Mouse (Mus musculus) thymus, postnatal 36 days (tissue): ENCODE data around the gene Mybl2.
A peak's percentile ranks its signal among the peaks of the same experiment; 100 is the strongest.

Experiments used
- DNase-seq, 2 experiments: peaks; one replicate each; pipeline ENCODE4 v3.0.0; 2022; ENCODE audit warnings: mixed read lengths in 2 of 2

Mybl2 gene

DNA sequence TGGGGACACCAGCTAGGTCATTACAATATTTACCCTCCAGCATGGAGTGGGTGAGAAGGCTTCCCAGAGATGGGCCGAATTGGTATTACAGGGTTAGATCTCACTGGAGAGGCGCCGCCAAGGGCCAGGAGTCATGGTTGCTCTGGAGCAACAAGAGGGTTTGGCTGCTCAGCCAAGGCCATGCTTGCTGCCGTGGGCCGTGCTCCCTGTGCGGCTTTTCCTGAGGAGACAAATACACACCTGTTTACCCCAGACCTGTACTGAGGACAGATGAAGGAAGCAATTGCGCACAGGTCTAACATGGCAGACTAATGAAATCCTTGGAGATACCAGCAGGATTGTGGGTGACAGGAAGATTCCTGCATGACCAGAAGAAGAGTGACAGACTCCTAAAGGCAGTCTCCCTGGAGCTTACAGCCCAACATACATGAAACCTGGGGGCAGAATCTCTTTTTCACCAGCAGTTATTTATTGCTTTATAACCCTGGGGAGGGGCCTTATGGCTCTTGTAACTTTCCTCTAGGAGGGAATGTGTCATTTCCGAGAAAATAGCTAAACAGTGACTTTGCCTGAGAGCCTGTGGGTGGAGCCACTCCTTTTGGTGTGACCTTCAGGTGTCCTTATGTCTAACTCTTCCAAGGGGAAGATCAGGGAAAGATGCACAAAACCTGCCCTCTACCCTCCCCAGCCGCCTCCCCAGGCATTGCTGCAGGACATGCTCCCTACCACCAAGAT lies 18.7 kb downstream of the Mybl2 start:
- no peak for DNase-seq

DNA sequence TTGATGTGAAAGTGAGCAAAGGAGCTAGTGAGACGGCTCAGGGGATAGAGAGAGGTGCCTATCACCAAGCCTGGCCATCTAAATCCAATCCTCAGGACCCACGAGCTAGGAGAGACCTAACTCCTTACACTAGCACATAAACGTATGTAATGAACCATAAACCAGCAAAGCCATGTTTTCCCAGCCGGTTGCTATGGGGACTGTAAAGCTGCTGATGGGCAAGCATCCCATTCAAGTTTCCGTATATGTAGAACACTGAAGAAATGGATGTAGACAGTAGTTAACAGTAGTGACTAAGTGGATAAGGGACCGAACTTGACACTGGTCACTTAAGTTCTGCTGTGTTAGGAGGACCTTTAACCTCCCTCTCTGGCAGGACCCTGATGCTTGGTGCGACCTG lies 19.5 kb downstream of the Mybl2 start:
- no peak for DNase-seq

DNA sequence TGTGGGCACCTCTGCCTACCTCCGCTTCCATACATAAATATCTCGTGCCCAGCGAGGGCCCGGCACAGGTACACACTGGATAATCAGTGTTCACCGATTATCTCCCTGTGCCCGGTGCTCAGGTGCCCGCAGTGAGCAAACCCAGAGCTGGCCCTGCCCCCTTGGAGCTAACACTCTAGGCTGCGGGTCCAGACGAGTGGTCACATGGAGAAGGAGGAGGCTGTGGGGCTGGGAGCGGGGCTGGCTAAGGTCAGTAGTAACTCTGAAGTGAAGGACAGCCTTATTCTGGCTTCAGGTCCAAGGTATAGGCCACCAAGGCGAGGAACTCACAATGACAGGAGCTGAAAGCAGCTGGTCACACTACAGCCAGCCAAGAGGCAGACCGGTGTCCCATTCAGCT lies 20.3 kb downstream of the Mybl2 start:
- DNase-seq: no peak

DNA sequence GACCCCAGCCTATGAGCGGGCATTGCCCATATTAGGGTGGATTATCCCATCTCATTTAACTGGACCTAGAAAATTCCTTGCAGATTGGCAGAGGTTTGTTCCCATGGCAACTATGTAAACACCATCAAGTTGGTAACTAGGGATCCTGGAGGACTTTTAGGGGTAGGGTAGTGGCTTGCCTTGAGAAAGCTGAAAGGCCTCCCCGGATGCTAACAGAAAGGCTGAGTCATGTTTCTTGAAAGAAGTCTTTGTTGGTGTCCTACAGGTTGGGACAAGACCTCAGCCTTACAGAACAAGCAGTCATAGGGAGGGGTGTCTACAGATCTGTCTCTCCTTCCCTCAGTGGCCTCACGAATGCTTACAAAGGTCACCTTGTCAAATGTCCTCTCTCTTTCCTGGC lies 20.7 kb downstream of the Mybl2 start:
- no peak for DNase-seq

DNA sequence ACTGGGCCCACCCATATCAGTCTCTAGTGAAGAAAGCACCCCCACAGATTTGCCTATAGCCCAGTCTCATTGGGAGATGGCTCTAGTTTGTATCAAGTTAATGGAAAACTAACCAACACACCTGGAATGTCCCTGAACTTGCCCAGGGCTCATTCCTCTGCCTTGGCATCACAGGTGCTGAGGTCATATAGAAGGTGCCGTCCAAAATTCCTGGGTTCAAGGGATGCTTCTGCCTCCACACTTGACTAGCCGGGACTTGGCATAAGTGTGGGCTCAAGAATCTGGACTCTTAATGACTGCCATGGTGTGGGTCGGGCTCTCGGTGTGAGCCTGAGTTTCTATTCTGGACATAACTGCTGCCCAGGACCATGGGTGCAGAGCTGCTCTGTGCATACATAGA lies 24.6 kb downstream of the Mybl2 start:
- DNase-seq: no peak

DNA sequence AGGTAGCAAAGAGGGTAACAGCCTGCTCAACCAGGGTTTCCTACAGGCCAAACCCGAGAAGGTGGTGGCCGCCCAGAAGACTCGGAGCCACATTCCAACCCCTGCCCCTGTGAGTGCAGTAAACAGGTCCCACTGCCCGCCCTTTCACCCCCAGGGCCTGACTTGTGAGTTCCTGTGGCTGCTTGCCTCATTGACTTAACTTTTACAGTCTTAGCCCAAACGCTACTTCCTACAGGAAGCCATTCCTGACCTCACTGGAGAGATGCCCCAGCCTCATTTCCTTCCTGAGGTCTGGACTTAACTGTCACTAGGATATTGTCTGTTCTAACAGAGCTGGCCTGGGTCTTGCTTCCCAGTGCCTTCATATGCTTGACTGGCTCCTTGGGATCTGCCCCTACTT lies 28.1 kb downstream of the Mybl2 start:
- DNase-seq: no peak

DNA sequence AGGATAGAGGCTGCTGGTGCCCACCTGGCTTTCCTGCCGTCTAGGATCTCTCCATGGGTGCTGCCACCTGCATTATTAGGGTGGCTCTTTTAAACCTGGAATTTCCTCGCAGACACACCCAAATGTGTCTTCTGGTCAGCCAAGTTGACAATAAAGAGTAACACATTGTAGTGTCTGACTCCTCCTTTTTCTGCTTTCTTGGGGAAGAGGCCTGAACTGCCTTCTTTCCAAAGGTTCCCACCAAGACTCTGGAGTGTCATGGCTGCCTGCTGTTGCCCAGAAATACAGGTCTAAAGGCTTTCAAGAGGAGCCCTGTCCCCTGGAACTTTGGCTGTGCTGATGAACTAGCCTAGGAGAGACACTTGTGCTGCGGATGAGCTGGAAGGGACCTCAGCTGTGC lies 30.0 kb downstream of the Mybl2 start:
- no peak for DNase-seq

DNA sequence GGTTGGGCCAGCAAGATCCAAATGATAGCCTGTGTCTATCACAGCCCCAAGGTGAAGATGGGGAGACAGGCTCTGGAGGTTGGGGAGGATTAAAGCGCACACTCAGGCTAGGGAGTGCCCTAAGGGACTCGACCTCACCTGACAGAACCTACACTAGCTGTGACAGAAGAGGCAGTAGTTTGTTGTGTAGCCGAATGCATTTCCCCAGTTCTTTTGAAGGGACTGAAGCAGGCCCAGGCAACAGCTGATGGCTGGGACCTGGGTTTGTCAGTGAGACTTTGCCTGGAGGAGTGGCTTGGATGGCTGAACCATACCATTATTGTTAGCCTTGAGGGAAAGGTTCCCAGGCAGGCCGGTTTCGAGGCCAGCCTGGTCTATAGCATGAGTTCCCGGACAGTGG lies 30.6 kb downstream of the Mybl2 start:
- DNase-seq: no peak

DNA sequence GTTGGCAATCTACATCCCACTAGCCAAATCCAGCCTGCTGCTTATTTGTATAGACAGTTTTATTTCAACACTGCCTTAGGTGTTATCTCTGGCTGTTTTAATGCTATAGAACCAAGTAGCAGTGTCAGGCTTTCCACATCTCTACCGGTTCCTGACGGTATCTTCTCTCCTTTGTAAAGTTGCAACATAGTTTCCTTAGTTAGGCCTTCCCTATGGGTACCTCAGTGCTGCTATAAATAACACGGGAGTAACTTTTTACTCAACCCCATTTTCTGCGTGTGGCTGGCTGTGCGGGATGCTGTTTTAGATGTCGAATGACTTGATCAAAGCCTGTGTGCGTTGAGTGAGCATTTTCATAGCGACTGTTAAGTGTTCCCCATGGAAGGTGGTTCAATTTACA lies 32.1 kb downstream of the Mybl2 start:
- DNase-seq: no peak

DNA sequence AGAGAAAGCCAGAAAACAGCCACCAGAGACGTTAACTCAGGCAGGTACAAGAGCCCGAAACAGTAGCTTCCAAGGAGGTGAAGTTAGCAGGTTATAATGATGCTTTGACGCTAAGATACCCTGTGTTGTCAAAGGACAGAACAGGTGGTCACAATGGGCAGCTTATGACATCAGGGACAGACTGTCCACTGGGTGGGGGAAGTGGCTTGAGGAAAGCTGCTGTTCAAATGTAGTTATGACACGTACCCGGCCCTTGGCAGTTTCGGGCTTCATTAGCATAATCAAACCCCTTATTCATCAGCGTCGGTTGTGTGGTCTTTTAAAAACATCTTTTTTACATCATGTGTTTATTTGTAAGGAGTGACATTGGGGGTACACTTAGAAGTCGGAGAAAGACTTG lies 33.2 kb downstream of the Mybl2 start, which contains the start of gene Gtsf1l:
Gene Gtsf1l, minus strand, starts transcription at position 128 of the 400 bp plus-strand sequence.
- no peak for DNase-seq

DNA sequence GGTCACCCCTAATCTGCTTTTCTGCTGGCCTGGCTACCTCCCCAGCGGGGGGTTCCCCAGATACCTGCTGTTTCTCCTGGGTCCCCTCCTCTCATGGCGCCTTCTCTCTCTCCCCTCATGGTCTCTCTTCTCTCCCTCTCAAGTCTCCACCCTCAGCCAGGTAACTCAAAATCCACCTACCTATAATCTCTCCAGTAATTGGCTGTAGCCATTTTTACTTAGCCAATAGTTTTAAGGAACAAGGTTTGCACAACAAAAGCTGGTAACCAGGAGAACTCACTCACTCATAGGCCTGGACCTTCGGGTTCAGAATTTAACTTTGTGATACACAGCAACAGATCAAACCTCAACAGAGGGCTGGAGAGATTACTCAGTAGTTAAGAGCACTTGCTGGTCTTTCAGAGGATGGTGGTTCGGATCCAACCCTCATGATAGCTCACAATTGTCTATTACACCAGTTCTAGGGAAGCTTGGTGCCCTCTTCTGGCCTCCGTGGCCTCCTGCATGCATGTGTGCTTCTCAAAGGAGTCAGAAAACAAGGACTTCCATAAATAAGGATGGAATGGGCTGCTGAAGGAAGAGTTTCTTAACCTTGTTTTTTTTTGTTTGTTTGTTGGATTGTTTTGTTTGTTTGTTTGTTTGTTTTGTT lies 35.1 kb downstream of the Mybl2 start:
- peak in 1 of 2 experiments; percentile 12 for DNase-seq

DNA sequence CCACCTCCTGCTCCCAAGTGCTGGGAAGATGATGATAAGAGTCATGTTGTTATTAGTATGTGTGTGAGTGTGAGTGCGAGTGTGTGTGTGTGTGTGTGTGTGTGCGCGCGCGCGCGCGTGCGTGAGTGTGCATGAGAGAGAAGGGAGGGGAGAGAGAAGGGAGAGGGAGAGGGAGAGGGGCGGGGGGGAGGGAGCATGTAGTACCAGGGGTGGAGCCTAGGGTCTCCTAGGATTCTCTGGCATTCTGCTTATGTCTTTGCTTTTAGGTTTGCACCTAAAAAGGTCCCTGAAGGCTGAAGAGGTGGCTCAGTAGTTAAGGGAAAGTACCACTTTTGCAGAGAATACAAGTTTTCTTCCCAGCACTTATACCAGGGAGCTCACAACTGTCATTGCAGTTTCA lies 40.4 kb downstream of the Mybl2 start:
- DNase-seq: no peak

DNA sequence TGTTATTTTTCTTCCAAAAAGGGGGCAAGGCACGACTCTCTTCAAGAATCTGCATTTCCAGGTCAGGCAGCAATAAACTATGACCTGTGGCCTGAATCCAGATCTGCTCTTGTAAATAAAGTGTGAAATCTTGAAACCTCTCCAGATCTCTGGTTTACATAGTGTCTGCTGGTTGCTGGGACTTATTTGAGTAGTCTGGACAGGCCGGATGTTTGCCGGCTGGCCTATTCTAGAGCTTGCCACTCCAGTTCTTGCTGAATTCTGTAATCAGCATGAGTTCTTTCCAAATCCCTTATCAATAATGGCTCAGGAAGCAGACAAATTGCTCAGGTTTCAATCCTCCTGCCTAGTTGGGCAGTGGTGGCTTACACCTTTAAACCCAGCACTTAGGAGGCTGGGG lies 41.3 kb downstream of the Mybl2 start:
- no peak for DNase-seq

DNA sequence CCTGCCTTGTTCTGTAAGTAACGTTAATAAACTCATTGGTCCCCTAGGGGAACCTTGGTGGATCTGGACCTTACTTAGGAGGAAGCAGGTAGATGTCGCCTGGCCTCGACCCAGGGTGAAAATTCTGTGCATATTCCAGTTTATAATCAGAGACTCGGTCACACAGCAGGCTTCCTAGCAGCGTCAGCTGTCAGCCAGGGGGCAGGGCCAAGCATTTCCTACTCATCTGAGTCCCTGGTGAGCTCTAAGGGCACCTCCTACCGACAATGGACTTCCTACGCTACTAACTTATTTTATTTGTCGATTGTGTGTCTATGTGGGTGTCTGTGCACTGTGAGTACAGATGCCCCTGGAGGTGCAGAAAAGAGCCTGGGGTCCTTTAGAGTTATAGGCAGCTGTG lies 45.4 kb downstream of the Mybl2 start:
- peak in 1 of 2 experiments; percentile 32 for DNase-seq

DNA sequence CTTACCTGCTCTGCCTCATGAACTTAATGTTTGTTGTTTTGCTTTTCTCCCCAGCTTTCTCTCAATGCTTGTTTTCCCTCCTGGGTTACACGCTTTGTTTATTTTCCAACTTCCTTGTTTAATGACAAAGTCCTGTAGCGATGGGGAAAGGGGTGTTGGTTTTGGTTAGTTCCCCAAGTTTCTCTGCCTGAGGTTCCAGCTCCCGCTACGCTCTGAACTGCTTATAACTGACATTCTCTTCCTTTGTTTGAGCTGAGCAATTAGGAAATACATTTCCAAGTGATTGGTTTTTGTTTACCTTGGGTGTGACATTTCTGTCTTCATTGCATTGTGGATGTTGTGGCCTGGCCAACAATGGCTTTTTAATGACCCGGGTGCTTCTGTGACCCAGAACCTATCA lies 46.1 kb downstream of the Mybl2 start:
- no peak for DNase-seq

DNA sequence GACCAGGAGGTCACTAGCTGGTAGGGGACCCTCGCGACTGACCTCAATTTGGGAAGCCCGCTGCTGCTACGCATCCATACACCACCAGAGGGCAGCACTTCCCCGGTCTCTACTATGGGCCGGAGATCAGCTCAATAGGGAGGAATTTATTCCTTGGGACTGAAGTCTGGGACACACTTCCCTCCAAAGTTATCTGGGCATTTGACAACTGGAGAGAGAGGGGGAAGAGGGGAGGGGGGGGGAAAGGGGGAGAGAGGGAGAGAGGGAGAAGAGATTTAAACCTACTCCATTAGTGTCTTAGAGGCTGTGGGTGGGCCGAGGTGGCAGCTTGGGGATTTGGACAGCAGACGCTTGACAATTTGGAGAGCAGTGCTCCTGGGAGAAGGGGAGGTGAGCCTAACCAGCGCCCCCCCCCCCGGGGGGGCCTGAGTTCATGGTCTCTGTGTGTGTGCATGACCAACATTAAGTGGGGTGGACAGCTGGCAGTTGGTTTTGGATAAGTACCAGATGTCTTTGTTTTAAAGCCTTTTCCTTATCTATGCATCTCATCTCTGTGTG lies 47.2 kb downstream of the Mybl2 start:
- DNase-seq: peak; percentile 71 to 75

DNA sequence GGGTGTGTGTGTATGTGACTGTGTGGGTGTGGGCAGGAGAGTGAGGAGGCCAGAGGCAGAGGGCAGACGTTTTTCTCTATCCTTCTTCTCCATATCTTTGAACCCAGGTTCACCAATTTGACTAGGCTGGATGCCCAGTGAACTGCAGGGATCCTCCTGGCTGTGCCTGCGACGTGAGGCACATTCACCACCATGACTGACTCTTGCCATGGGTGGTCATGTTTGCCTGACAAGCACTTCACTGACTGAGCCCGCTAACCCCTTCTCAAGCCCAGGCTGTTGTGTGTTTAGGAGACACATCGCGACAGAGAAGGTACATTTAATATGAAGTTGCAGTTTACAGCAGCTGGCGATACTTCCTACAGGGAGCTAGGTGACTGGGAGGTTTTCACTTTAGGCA lies 47.7 kb downstream of the Mybl2 start:
- DNase-seq: peak in 1 of 2 experiments; percentile 29

DNA sequence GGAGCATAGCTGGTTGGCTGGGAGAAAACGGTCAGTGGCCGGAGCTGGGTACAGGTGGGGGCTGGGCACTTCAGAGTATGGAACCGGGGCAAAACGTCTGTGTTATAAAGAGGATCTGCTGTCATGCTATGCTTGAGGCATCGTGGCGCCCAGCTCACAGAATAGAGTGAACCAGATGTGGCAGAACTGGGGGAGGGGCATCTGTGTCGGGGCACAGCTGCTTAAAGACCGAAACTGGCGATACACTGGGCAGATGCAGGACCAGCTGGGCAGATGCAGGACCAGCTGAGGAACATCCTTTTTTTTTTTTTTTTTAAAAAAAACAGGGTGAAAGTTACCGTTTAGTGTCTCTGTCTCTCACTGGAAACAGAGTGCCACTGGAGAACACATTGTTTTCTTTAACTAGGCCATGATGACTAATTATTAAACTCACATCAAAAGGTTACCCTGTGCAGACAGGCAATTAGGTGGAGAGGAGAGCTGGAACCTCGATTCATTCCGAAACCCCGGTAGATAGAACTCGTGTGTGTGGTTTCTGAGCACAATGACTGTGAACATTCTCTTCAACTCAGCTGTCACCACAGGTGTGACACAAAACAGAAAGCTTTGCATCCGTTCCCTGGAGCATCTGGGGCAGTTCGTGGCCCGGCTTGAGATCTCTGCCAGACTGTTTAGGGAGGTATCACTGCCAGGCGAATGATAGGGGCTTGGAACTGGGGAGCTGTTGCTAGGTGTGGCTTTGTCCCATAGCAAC lies 48.6 kb downstream of the Mybl2 start:
- DNase-seq: peak; percentile 56 to 76

DNA sequence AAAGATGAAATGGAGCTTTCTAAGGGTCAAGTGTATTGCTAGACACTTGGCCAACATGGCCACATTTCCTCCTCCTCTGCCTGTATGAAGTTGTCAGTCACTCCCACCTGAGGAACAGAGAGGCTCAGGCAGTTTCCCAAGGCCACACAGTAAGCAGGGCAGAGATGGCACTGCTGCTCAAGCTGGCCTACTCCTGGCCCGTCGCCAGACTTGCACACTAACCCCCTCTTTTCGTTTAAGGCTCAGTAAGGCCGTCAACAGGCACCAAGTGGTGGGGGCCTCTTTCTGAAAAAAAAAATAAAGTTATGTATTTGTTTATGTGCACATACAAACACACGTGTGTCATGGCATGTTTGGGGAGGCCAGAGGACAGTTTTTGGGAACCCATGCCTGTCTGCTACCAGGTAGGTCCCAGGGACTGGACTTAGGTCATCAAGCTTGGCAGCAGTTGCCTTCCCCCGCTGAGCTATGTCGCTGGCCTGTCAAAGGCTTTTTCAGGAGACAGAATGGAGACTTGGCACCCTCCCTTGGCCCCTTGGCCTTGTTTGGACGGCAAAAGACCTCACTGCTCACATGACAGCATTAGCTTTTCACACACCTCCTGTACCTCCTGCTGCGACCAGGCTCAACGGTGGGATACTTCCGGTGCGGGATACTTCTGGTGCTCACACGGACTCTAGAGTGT lies 49.7 kb downstream of the Mybl2 start:
- no peak for DNase-seq

DNA sequence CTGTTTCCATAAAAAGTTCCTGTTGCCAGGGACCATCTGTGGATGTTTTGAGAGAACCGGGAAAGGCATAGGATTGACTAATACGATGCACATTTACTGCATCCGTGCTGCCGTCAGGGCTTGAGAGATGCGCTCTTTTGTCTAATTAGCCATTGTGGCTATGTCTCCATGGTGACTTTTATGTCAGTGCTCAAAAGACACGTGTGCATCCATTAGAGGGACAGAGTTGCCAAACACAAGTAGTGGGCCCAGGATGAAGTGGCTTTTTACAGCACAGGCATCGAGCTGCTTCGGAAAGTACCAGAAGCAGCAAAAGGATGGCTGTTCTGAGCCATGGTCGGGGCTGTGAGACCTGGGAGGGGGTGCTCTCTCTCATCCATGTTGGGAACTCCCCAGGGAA lies 53.9 kb downstream of the Mybl2 start:
- no peak for DNase-seq

DNA sequence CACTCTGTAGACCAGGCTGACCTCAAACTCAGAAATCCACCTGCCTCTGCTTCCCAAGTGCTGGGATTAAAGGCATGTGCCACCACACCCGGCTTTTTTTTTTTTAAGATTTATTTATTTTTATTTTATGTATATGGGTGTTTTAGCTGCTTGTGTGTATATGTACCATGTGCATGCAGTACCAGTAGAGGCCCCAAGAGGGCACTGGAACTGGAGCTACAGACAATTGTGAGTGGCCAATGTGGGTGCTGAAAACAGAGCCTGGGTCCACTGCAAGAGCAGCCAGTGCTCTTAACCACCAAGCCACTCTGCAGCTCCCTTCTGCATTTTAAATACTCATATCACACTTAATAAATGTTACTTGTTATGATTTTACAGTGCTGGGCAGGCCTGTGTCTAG lies 56.2 kb downstream of the Mybl2 start:
- DNase-seq: no peak

DNA sequence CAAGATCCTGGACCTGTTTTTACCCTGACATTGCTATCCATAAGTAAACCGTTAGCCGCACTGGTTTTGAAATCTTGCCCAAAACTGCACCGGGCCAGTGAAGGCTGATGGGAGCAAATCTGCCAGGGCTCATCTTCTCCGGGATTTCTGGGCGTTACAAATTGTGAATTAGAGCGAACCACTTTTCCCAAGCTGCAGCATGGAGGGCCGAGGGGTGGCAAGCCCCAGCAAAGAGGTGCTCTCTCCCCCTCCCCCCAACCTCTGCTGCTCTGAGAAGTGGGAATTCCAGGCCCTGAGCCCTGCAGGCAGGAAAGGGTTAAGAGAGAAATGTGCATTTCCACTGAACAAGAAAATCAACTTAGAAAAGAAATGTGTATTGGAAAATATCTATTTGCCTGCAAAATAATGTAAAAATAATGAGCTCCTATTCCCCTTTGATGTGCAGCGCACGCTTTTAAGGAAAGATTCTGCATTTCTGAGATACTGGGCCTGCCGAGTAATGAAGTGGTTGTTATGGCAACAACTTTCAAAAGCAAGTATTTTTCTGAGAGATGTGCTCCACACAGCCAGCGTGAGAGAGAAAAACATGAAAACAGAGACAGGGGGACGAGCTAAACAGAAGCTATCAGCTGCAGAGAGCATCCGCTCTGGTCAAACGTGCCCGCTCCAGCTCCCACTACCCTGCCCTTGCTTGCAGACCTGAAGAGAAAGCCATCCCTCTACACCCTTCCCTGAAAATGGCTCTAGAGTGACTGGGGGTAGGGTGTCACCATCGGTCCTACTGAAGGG lies 57.1 kb downstream of the Mybl2 start:
- no peak for DNase-seq
